Mouse (Mus musculus) midbrain, embryonic 13.5 days (tissue): ENCODE measurements around the gene Esyt2. TPM values are rescaled to one million over a fixed set of nuclear protein-coding genes. Genes with fewer than 3 reads are reported as not detected.

ENCODE experiments used
- ATAC-seq: fragments of 200-750 bp; cut with Nextera tagmentation; 2 replicates; pipeline ENCODE4 v1.8.0; 2017; ENCODE audit warnings: mild to moderate bottlenecking, moderate TSS enrichment, moderate library complexity
- H3K27ac ChIP-seq: fragments of 300-500 bp; sonication (generic); 2 replicates; pipeline ENCODE4 v1.5.1; 2015; ENCODE audit warnings: inconsistent platforms, mild to moderate bottlenecking, moderate library complexity
- H3K27me3 ChIP-seq: fragments of 300-500 bp; sonication (generic); 2 replicates; pipeline ENCODE4 v1.6.1; 2015; ENCODE audit warnings: mild to moderate bottlenecking, inconsistent platforms
- H3K36me3 ChIP-seq: fragments of 300-500 bp; sonication (generic); 2 replicates; pipeline ENCODE4 v1.6.1; 2015; ENCODE audit warnings: mild to moderate bottlenecking, inconsistent platforms
- H3K4me1 ChIP-seq: fragments of 300-500 bp; sonication (generic); replicated peaks from 2 replicates; pipeline ENCODE4 v1.6.1; 2015; ENCODE audit warnings: inconsistent platforms
- H3K4me2 ChIP-seq: fragments of 300-500 bp; sonication (generic); replicated peaks from 2 replicates; pipeline ENCODE4 v1.6.1; 2015; ENCODE audit warnings: moderate library complexity, mild to moderate bottlenecking, inconsistent platforms
- H3K4me3 ChIP-seq: fragments of 300-500 bp; sonication (generic); replicated peaks from 2 replicates; pipeline ENCODE4 v1.5.1; 2015; ENCODE audit warnings: mild to moderate bottlenecking, inconsistent platforms
- H3K9ac ChIP-seq: fragments of 300-500 bp; sonication (generic); replicated peaks from 2 replicates; pipeline ENCODE4 v1.6.1; 2015; ENCODE audit warnings: mild to moderate bottlenecking, inconsistent platforms
- H3K9me3 ChIP-seq: fragments of 300-500 bp; sonication (generic); 2 replicates; pipeline ENCODE4 v1.6.1; 2016; ENCODE audit warnings: mild to moderate bottlenecking, inconsistent platforms
- WGBS: fragments of 180-500 bp; shearing (Covaris S2); methylation state at CpG from one replicate; pipeline ENCODE4 v1.1.7; 2015; 5-methylcytosine and 5-hydroxymethylcytosine counted together
- microRNA-seq: library from miRNA; unstranded; fragments of <30 nt; microRNA quantifications from one replicate; pipeline ENCODE4, GENCODE M21; 2016
- polyA plus RNA-seq: library from polyadenylated mRNA; unstranded; fragments of >200 nt; fragmentation: Nextera tagmentation; extraction: Ambion mirVana; gene quantifications from 2 replicates; pipeline ENCODE4 v1.2.1, GENCODE M21; 2015

The Esyt2 gene
- polyA plus RNA-seq, 1 experiment from 2014 or later, result 10.6 TPM

DNA sequence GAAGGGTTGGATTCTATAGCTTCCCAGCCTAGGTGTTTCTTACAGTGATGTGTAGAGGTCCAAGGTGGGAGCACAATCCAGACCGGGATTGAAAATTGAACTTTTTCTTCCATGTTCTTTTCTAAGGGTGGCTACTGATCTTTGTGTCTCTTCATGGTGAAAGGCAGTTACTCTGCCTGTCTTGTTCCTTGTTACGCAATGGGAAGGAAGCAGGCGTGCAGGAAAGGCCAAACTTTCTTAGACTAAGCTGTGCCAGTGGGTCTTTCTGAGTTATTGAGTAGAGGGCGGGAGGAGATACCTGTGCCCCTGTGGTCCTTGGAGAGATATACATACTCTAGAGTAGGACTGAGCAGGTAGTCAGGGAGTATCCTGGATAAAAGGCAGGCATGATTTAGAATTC lies 133.9 kb downstream of the Esyt2 start:
- no peaks in the 10 kb centered on the region for H3K27me3 ChIP-seq
- no peak for ATAC-seq
- peaks cover 5% of the 10 kb centered on the region; the same call in 1 of the 2 replicates for H3K36me3 ChIP-seq
- no peak overlapping the region for H3K4me3 ChIP-seq
- no peak overlapping the region for H3K9ac ChIP-seq
- H3K4me2 ChIP-seq, result no peak overlapping the region
- H3K9me3 ChIP-seq, result no peaks in the 10 kb centered on the region
- no peak overlapping the region for H3K27ac ChIP-seq
- no peaks in the 10 kb centered on the region for H3K4me1 ChIP-seq
- 96% methylated on average over 4 of the region's 4 CpGs for WGBS

DNA sequence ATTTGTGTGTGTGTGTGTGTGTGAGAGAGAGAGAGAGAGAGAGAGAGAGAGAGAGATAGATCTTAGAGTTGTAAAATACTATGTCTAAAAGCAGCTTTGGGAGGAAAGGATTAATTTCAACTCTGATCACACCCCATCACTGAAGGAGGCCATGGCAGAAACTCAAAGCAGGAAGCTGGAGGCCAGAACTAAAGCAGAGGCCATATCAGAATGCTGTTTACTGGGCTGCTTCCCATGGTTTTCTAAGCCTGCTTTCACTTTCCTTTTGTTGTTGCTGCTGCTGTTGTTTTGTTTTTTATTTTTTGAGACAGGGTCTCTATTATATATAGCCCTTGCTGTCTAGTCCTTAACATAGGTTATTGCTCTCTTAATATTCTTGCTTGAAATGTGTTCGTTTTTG lies 135.5 kb downstream of the Esyt2 start:
- Histone ChIP-seq H3K4me2 (no peak overlapping the region), H3K4me1 (no peaks in the 10 kb centered on the region), H3K27me3 (no peaks in the 10 kb centered on the region), H3K9me3 (no peaks in the 10 kb centered on the region), H3K9ac (no peak overlapping the region), H3K4me3 (no peak overlapping the region), H3K36me3 (peaks cover 4% of the 10 kb centered on the region; the same call in 1 of the 2 replicates), H3K27ac (no peak overlapping the region)
- WGBS, result 90% methylated on average over 1 of the region's 1 CpGs
- no peak for ATAC-seq

DNA sequence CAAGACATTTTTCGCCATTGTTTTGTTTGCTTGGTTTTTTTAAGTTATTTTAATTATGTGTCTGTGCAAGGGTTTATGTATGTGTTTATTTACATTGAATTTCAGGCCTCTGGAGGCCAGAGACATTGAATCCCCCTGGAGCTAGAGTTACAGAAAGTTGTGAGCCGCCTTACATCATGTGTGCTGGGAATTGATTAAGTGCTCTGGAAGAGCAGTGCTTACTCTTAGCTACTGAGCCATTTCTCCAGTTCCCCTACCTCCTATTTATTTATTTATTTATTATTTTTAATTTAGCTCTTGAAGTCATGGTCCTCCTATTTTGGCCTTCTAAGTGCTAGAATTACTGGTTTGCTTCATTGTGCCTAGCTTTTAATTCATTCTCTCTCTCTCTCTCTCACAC lies 140.7 kb downstream of the Esyt2 start:
- Histone ChIP-seq H3K27me3 (no peaks in the 10 kb centered on the region), H3K4me3 (no peak overlapping the region), H3K4me1 (no peaks in the 10 kb centered on the region), H3K9me3 (no peaks in the 10 kb centered on the region), H3K4me2 (no peak overlapping the region), H3K27ac (no peak overlapping the region), H3K9ac (no peak overlapping the region), H3K36me3 (peaks cover 17% of the 10 kb centered on the region)
- ATAC-seq, result no peak
- WGBS, result 89% methylated on average over 2 of the region's 2 CpGs

DNA sequence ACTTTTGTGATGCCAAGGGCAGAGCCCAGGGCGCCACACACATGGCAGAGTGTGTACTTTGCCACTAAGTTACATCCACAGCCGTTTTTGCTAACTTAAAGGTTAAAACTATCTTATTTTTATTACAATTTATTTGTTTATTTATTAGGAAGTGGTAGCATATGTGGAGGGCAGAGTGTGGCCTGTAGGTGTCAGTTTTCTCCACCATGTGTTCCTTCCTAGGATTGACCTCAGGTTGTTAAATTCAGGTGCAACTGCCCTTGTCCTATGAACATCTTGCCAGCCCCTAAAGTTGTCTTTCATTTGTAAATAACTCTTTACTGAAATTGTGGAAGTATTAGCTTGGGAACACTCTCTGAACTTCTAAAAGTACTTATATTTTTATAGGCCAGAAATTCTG lies 144.4 kb downstream of the Esyt2 start:
- 91% methylated on average over 2 of the region's 2 CpGs for WGBS
- Histone ChIP-seq H3K4me2 (no peak overlapping the region), H3K27me3 (no peaks in the 10 kb centered on the region), H3K27ac (no peak overlapping the region), H3K4me1 (no peaks in the 10 kb centered on the region), H3K9me3 (no peaks in the 10 kb centered on the region), H3K9ac (no peak overlapping the region), H3K36me3 (peaks cover 32% of the 10 kb centered on the region), H3K4me3 (no peak overlapping the region)
- no peak for ATAC-seq

DNA sequence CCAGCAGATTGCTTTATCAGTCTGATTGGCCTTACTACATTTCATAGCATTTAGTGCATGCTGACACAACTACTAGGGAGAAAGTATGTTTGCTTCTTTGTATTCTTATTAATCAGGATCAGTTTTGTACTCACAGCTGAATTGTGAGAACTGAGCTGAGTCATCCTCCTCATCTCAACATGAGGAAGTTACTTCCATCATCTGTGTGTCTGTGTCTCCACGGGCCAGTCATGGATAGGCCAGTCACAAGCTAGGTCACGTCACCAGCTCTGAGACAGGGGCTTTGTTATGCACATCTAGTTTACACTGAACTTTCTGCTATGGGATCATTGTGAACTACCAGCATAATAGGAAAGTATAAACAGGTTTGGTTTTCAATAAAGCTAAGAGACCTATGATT lies 152.7 kb downstream of the Esyt2 start:
- H3K4me2 ChIP-seq, result no peak overlapping the region
- H3K36me3 ChIP-seq, result peaks cover 14% of the 10 kb centered on the region
- no peaks in the 10 kb centered on the region for H3K9me3 ChIP-seq
- no peaks in the 10 kb centered on the region for H3K4me1 ChIP-seq
- no peaks in the 10 kb centered on the region for H3K27me3 ChIP-seq
- H3K27ac ChIP-seq, result no peak overlapping the region
- no peak overlapping the region for H3K9ac ChIP-seq
- H3K4me3 ChIP-seq, result no peak overlapping the region
- no peak for ATAC-seq
- WGBS, result 94% methylated on average over 2 of the region's 2 CpGs

DNA sequence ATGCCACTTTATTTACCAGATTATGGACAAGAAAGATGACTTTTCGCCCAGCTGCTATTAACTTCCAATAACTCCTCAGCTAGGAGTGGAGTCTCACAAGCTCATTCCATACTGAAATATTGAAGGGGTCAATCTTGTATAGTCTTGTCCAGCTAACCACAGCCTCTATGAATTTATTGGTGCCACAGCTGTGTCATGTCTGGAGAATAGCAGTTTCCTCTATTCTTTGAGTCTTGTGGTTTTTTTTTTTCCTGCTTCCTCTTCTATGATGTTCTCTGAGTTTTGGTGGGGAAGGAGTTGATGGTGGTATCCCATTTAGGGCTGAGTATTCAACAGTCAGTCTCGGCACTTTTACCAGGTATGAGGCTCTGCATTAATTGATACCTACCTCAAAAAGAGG lies 154.2 kb downstream of the Esyt2 start:
- H3K27me3 ChIP-seq, result no peaks in the 10 kb centered on the region
- no peak overlapping the region for H3K4me2 ChIP-seq
- H3K4me3 ChIP-seq, result no peak overlapping the region
- no peak overlapping the region for H3K27ac ChIP-seq
- H3K9ac ChIP-seq, result no peak overlapping the region
- ATAC-seq, result no peak
- H3K36me3 ChIP-seq, result peaks cover 14% of the 10 kb centered on the region; the same call in 1 of the 2 replicates
- H3K4me1 ChIP-seq, result no peaks in the 10 kb centered on the region
- H3K9me3 ChIP-seq, result no peaks in the 10 kb centered on the region
- WGBS, result 92% methylated on average over 2 of the region's 2 CpGs

DNA sequence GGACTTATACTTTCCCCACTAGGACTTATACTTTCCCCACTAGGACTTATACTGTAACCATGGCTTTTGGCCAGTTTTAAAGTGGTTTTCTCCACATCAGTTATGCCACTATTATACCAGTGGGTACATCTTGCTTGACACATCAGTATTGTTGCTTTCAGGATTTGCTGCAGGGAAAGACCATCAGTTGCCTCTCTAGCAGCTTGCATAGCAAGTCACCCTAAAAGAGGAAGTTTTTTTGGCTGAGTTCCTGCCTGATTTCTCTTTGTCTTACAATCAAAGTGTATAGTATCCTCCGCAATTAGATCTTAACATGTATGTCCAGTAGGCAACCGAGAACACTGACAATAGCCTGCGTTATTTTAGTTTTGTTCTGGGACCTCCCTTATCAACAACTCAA lies 155.1 kb downstream of the Esyt2 start:
- Histone ChIP-seq H3K4me2 (no peak overlapping the region), H3K9ac (no peak overlapping the region), H3K9me3 (no peaks in the 10 kb centered on the region), H3K27me3 (no peaks in the 10 kb centered on the region), H3K4me3 (no peak overlapping the region), H3K4me1 (no peaks in the 10 kb centered on the region), H3K36me3 (peaks cover 21% of the 10 kb centered on the region; the same call in 1 of the 2 replicates), H3K27ac (no peak overlapping the region)
- ATAC-seq, result no peak
- WGBS, result 92% methylated on average over 3 of the region's 3 CpGs

DNA sequence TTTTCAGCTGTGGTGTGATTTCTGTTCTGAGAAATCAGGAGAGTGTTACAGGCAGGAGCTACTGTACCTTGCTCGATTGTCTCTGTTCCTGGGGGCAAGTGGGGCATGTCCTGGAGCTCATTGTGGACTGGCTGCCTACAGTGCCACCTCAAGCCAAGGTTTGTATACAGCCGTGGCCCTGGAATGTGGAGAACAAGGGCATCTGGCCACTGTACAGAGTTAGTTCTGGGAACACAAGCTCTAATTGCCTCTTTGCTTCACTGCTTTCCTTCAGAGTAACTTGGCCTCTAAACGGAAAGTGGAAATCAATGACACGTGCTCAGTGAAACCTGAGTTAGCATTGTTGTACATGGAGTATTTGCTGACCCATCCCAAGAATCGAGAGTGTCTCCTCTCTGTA lies 157.6 kb downstream of the Esyt2 start:
- WGBS, result 91% methylated on average over 5 of the region's 5 CpGs
- no peak for ATAC-seq
- peaks cover 31% of the 10 kb centered on the region; the same call in 1 of the 2 replicates for H3K36me3 ChIP-seq

More for the DNA sequence above, 157.6 kb downstream of the Esyt2 start:
- Histone ChIP-seq H3K27ac (no peak overlapping the region), H3K27me3 (no peaks in the 10 kb centered on the region), H3K4me3 (no peak overlapping the region), H3K4me1 (no peaks in the 10 kb centered on the region), H3K9ac (no peak overlapping the region), H3K9me3 (no peaks in the 10 kb centered on the region), H3K4me2 (no peak overlapping the region)

Small RNAs within 50 kb of the gene (microRNA-seq; reads per million reads assigned to microRNA genes)
- gene Gm23190, result not detected

Other genes with a start within 250 kb of the Esyt2 start
- gene Zfp386, start 233.5 kb upstream of the Esyt2 start, polyA plus RNA-seq, result 66.5 and 71.3 TPM in 2 replicates
- 0.89 and 1.3 TPM in 2 replicates for gene Vipr2, start 203.5 kb upstream of the Esyt2 start, polyA plus RNA-seq
- 19.6 and 20.5 TPM in 2 replicates for gene Wdr60, start 18.2 kb upstream of the Esyt2 start, polyA plus RNA-seq
- not detected in 2 replicates for gene Gm11027, start 5.8 kb upstream of the Esyt2 start, polyA plus RNA-seq
- gene Ncapg2, start 124.2 kb downstream of the Esyt2 start, polyA plus RNA-seq, result 13.7 and 15.4 TPM in 2 replicates
- gene Ptprn2, start 204.5 kb downstream of the Esyt2 start, polyA plus RNA-seq, result 14.9 and 15.9 TPM in 2 replicates